Mouse (Mus musculus) ovary, postnatal 36 days (tissue): Measurements from ENCODE around the gene Oxnad1.
"Not testable (repeated sequence)": the region's sequence is repeated elsewhere in the genome, so short reads cannot be mapped to it uniquely, and the experiment has no call there.

ENCODE experiments used
- DNase-seq: peaks from one replicate; pipeline ENCODE4 v3.0.0; 2022; ENCODE audit warnings: low spot score, mixed read lengths

Oxnad1 gene

DNA sequence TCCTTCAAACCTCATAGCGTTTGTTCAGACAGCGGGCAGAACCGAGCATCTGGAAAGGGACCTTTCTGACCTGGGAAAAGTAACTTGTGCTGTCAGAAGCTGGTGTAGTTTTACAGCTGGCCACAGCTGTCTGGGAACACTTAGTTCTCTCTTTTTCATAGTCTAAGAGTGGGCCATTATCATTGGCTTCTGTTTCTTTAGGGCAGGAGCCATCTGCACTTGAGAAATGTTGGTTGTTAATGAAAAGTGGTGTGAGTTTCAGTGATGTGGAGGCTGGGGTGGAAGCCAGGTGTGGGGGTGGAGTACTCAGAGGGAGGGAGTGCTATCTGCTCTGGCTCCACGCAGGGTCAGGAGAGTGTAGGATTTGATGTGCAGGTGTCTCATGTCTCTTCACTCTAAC, 6.0 kb downstream of the Oxnad1 start:
- DNase-seq, result no peak

DNA sequence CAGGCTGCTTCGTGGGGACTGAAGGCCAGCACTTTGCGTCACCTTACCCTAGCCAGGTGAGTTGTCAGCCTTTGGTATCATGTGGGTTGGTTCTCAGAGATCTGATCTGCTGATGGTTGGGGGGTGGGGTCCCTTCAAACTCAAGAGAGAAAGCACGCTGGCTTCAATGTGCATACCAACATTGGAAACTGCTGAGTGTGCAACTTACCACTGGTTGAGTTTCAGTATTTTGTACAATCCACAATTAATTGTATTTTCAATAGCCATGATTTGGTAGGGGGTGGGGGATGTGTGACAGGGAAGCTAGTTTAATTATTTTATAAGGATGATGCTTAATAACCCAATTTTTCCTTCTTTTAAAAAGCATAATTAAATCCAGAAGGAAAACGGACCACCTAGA, 6.5 kb downstream of the Oxnad1 start:
- no peak for DNase-seq

DNA sequence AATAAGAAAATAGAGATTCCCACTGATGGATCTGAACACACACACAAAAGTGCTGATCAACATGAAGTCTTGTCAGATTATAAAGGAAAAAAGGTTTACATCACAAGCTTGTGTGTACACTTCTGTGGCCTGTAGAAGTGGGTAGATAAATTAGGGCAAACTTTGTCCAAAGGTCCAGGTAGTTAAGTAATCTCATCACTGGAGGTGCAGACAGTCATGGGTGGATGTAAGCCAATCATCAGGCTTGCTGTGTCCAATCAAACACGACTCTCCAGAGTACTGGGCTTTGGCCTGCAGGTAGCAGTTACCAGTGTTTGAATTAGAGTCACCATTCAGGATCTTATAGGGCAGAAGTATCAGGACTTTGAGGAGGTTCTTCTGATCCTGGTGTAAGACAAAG, 7.8 kb downstream of the Oxnad1 start:
- DNase-seq, result no peak

DNA sequence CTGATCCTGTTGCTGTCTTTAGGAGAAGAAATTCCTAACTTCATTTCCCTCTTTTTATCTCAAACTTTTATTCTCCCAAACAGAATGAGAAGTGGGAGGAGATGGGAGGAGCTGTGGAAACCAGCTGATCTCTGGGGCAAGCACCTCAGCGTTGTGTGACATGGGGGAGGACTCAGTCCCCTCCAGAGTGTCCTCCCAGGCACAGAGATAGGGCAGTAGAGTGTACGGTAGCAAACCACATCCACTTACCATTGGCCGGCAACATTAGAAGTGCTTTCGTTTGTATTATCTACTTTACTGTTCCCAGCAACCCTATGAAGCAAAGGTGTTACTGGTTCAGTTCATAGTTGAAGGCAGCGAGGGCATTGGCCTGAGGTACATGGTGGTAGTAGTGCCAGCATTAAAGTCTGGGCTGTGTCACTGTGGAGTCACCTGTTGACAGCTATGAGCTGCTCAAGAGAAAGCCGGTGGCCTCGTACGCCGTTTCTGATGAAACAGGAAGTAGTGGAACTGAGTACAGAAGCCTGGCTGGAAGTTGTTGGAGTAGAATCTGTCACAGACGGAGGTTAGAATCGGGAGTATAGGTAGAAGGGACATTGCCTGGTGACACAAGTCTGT, 8.4 kb downstream of the Oxnad1 start:
- DNase-seq, result no peak

DNA sequence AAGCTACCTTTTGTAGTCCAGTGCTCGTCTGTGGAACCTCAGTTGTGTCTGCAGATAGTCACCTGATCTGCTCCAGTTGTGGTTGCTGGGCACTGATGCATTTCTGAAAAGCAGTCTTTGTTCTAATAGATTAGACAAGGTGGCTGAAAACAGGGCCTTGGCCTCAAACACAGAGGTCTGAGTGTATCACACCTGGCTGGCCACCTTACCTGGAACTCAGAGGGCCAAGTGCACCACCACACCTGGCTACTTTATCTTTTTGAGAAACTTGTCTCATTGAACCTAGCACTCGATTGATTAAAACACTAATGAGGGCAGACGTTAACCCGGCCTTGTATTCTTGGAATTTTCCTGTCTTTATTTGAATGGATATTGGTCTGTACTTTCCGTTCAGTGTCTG, 10.5 kb downstream of the Oxnad1 start:
- DNase-seq, result no peak

DNA sequence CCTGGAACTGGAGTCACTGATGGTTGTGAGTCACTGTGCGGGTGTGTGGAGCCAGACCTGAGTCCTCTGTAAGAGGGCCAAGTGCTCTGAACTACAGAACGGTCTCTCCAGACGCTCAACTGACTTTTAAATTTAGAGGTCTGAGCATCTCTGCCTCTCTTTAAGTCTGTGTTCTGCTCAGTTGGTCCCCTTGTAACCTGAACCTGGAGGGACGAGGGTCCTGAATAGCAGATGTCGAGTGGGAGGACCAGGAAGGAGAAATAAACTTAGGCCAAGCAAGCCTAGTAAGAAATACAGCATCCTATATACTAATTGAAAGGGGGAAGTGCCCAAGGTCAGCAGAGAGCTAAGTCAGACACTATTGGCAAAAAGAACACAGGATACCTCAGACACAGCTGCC, 11.6 kb downstream of the Oxnad1 start:
- no peak for DNase-seq

DNA sequence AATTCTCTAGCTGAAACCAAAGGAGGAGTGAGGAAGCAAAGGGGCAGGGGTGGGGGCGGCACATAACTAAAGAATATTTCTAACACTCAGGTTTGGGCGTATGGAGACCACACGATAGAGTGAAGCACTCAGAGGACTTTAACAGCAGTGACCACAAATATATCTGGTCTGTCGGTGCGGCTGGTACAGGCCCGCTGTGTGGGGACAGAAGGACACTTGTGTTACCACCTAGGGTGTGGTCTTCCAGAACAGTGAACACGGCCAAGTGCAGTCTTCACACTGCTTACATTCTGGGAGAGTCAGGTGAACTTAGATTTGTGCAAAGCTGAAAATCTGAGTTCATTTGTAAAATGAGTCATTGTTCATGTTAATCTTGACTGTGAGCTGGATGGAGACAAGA, 12.5 kb downstream of the Oxnad1 start:
- DNase-seq, result no peak

DNA sequence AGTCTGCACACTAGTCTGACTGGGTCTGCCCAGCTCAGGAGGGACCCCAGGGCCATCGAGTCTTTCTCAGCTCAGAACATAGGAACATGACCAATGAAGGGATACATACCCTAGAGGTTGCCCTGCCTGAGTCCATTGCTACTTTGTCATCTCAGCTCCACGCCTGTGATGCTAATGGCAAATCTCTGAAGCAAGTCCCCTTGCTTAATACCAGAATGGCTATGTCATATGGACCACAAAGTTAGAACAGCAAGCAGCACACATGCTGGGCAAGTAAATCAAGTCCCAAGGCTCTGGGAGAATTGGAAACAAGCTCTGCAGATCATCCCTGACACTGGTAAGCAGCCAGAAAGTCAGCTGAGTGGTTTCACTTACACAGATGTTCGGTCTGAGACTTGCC, 13.8 kb downstream of the Oxnad1 start:
- DNase-seq, result no peak

DNA sequence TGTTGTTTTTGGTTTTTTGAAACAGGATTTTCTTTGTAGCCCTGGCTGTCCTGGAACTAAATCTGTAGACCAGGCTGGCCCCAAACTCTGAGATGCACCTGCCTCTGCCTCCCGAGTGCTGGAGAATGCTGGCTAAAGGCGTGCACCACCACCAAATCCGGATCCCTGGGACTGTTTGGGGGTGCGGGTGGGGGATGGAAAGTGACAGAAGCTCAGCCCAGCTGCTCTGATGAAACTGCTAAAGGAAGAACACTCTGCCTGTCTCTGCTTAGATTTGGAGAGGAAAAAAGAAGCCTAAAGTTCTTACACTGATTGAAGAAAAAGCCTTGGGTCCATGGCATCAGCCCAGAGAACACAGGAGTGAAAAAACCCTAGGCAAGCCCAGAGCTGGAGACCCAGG, 18.4 kb downstream of the Oxnad1 start:
- DNase-seq, result no peak

DNA sequence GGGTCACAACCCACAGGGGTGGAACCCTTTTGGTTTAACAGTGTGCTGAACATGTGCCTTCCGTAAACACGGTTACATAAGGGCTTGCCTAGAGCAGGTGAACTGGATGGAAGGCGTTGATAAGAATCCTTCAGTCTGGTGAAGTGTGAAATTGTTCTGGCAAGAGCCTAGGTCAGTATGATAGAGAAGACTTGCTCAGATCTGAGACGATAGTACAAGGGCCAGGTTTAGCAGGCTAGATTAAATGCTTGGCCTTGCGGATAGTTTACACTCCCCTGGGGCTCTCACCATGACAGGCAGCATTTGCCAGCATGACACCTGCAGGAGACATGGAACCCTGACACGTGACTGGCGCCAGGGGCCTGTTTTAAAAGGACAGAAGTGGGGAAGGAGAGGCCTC, 20.5 kb downstream of the Oxnad1 start:
- no peak for DNase-seq

DNA sequence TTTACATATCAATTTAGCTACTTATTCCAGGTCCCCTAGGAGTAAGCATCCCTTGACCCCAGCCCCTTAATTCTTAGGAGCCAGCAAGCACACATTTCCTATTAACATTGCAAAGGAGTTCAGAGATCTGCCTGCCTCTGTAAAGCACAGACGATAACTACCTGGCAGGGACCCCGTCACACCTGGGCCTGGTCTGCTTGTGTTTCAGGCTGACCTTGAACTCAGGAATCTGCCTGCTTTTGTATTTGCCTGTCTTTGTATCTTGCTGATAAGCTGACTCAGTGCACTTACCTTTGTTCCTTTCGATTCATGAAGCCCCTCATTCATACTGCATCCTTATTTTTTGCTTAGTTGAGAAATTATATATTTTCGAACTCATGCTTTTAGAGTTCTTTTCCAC, 21.7 kb downstream of the Oxnad1 start:
- DNase-seq, result no peak

DNA sequence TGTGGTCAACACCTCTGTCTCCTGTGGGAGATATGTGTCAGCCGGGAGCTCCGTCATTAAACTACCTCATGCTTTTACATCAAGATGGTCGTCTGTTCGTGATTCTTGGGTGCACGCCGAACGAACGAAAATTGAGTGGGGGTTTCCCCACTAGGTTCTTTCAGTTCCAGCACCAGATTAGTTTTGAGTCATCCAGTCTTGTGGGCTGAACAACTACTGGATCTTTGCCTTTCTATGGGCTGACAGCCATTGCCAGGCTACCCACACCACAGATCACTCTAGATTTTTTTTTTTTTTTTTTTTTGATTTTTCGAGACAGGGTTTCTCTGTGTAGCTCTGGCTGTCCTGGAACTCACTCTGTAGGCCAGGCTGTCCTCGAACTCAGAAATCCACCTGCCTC, 26.9 kb downstream of the Oxnad1 start:
- DNase-seq, result not testable (repeated sequence)

DNA sequence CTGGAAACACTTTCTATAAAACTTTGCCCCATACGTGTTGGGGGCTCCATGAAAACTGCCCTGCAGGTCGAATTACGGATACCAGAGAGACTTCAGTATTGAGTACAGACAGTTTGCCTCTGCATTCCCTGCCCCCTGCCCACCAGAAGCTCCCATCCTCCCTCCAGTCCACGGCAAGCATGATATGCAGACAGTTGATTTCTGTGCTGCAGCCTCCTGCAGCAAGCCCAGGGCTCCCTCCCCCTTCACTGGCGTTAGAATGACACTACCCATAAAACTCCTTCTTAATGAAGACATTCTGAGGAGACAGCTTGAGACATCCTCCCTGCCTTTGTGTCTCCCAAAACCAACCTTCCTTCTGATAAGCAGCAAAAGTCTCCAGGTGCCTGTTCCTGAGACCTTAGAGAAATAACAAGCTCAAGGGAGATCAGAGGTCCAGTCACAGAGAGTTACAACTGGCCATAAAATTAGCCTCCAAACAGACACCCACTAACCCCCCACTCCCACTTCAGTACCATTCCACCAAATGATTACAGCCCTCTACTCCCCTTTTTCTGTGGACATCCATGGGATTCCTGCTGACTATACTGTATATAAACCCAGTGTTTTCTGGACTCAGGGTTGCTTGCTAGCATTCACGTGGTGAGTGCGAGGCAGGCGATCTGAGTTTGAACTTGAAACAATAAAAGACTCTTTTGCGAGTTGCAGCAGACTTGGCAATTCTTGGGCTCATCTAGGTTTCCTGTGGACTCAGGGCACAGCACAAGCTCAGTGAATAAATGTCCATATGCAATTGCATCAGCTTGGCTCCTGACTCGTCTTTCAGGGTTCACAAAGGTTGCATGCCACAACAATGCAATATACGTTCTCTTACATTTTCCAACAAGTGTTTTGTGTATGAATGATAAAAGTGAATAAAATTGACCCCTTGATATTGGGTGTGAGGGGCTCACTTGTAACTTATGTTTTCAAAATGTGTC, 36.1 kb downstream of the Oxnad1 start:
- no peak for DNase-seq

DNA sequence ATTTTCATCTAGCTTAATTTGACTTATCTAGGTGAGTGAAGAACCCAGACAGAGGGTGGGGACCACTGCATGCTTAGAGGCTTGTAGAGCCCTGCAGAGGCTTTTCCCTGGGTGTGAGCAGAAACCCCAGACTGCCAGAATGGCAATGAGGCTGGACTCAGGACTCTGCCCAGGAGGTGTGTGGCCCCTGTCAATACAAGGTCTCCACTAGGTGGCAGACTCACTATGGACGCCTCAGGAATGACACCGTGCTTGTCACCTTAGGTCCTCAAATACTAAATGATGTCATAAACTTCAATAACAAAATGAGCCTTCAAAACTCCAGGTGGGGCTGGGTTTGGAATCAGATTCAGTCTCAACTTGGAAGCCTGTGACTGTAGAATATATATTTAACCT, 36.7 kb downstream of the Oxnad1 start:
- no peak for DNase-seq

DNA sequence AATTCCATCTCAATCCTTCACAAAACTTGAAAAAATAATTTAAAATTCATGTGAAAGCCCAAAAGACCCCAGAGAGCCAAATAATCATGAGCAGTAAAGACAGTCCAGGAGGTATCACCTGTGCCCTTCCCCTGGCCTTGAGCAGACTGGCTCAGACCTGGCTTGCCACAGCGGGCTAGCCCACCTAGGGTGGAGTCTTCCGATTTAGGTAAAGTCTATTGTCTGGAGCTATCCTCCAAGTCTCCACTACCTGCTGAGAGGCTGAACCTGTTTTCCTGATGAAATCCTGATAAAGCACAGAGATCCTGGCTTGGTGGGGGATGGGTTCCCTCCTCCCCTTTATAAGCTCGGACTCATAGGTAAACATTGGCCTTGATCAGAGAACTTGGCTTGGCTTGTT, 39.1 kb downstream of the Oxnad1 start:
- DNase-seq, result no peak

DNA sequence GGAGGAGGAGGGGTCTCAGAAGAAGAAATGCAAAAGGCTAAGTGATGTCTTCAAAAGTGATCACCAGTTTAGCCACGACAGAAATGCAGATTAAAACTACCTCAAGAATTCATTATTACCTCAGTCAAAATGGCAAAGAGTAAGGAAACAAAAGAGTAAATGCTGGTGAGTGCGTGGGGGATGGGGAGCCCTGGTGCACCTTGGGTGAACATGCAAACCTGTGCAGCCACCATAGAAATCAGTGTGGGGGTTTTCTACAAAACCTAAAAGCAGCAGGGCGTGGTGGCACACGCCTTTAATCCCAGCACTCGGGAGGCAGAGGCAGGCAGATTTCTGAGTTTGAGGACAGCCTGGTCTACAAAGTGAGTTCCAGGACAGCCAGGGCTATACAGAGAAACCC, 40.1 kb downstream of the Oxnad1 start:
- not testable (repeated sequence) for DNase-seq

DNA sequence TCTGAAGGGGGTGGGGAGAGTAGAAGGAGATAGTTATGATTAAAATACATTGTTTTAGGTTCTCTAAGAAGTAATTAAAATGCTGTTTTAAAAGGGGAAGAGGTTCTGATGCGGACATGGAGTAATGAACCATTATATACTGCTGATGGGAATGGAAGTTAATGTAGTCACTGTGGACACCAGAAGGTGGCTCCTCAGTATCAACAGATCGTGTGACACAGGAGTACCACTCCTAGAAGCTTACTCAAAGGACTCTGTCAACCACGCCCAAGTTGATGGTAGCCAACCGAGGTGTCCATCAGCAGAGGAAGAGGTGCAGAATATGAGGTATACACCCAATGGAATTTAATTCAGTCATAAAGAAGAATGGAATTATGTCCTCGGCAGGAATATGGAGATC, 43.2 kb downstream of the Oxnad1 start:
- DNase-seq, result no peak

DNA sequence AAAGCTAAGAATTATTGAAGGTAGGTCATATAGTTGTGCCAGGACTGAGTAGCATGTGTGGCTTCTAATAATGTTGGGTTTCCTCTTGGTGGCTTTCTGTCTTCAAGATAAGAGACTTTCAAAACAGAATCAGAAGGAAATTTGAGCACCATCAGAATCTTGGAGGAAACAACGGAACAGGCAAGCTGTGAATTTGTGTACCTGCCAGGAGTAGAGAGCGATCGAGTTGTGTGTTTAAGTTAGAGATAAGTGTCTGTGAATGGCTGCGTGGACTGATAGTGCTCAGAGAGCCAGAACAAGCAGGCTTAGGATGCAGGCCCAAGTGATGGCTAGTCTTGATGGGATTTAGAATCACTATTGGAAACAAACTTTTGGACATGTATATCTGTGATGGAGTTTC, 46.7 kb downstream of the Oxnad1 start:
- DNase-seq, result no peak

DNA sequence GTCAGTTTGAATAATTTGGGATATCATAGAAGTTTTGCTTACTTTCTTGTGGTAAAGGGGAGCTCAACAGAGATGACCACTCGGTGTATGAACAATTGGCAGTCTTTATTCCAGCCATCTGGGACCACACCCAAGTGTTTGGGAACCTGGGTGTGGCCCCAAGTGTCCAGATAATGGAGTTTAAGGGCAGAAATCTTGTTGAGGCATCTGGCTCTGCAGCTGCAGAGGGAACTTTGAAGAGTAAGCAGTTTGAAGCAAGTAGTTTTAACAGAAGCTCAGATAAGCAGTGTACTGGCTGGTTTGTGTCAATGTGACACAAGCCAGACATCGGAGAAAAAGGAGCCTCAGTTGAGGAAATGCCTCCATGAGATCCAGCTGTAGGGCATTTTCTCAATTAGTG, 49.1 kb downstream of the Oxnad1 start:
- no peak for DNase-seq

DNA sequence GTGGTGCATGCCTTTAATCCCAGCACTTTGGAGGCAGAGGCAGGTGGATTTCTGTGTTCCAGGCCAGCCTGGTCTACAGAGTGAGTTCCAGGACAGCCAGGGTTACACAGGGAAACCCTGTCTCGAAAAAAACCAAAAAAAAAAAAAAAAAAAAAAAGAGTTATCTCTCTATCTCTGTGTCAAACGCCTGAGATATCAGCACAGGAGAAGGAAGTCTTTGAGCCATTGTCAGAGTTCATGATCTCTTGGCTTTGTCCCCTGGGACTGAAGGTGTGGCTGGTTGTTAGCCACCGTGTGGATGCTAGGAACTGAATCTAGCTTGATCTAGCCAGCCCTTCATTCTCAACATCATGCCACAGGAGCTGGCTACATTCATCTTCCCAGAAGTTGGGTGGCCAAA, 51.3 kb downstream of the Oxnad1 start:
- not testable (repeated sequence) for DNase-seq

DNA sequence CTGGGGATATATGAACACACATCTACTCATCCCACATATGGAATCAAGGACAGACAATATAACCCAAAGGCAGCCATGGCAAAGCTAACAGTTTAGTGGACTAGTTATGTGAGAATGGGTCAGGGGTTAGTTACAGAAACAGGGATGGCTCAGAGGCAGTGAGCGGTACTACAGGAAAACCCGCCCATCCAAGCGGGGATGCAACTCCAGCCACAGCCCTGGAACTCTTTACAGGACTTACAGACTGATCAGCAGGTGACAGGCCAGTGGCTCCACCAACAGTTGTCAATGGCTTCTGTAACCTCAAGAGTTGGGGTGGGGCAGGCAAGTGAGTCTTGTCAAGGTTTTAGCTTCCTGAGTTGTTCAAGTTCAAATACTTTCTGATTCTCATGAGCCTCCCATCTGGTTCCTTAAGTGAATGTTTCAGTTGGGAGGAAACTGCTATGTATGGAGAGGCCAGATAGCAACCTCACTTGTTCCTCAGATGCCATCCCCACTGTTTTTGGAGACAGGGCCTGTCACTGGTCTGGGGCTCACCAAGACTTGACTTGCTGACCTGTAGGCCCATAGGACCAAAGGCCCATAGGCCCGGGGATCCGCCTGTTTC, 55.3 kb downstream of the Oxnad1 start:
- no peak for DNase-seq

DNA sequence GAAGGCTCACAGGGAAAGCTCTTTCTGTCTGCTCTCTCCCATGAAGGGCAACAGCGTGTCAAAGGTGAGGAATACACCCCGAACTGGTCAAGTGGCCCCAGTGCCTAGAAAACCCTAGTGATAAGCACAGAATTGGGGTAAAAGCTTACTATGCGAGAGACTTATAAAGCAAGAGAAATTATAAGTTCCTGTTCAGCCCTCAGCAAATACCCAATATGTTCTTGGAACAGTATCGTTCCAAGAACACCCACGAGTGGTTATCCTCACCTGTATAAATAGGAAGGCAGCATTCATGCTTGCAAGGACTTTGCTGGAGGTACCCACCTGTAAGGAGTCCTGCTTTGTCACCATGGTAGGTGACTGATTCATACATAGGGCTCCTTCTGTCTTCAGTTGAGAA, 56.5 kb downstream of the Oxnad1 start, which contains the start of gene Msmb:
Gene Msmb, plus strand, starts transcription at position 301 of the 400 bp plus-strand sequence.
- no peak for DNase-seq

DNA sequence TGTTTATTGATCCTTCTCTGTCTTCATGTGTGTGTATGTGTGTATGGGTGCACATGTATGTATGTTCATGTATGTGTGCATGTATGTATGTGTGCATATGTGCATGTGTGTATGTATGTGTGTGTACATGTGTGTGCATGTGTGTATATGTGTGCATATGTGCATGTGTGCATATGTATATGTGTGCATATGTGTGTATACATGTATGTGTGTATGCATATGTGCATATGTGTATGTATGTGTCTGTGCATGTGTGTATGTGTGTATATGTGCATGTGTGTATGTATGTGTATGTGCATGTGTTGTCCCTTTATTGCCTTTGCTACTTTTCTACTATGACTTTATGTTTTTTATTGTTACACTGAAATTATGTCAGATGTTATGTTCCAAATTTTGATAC, 59.6 kb downstream of the Oxnad1 start:
- DNase-seq, result no peak
